In genomic region chr14:33364061-33364460, GRCm38 (mm10) we compare ENCODE assay signal across 24 mouse cellular contexts.
"Had no signal": no experiment of that assay in that cellular context is flagged by ENCODE, and none has a peak within 500 bp of the region (broad histone marks: within the 10 kb centered on the region; RNA-seq: fewer than 3 reads in every experiment).

No protein-coding gene starts in this region.

- H3K36me3 ChIP-seq: heart, embryonic 13.5 days; heart, embryonic 15.5 days; hindbrain, embryonic 10.5 days; hindbrain, embryonic 12.5 days; intestine, embryonic 15.5 days; limb, embryonic 10.5 days; limb, embryonic 12.5 days had no signal

- H3K27ac ChIP-seq: gastrocnemius, adult 2 months; heart, adult 2 months; heart, embryonic 13.5 days; heart, embryonic 15.5 days; hindbrain, embryonic 10.5 days; hindbrain, embryonic 12.5 days; hindbrain, embryonic 14.5 days; intestine, embryonic 15.5 days; layer of hippocampus, adult 2 months; left cerebral cortex, adult 2 months; limb, embryonic 10.5 days; limb, embryonic 12.5 days; liver, embryonic 12.5 days had no signal

- H3K27me3 ChIP-seq: hindbrain, embryonic 12.5 days; intestine, embryonic 15.5 days had no signal

- DNase-seq: gastrocnemius, adult 2 months; gastrocnemius, postnatal 10 days; gastrocnemius, postnatal 25 days; heart, postnatal 4 days; kidney, adult 18-20 months; kidney, adult 8-10 months; kidney, postnatal 10 days; kidney, postnatal 4 days; liver had no signal

- H3K4me2 ChIP-seq: heart, embryonic 15.5 days; hindbrain, embryonic 12.5 days; hindbrain, embryonic 14.5 days; intestine, embryonic 15.5 days; limb, embryonic 12.5 days had no signal

- H3K9ac ChIP-seq: heart, embryonic 13.5 days; heart, embryonic 15.5 days; hindbrain, embryonic 12.5 days; hindbrain, embryonic 14.5 days; intestine, embryonic 15.5 days; limb, embryonic 12.5 days; liver, embryonic 12.5 days had no signal

- H3K9me3 ChIP-seq: heart, embryonic 13.5 days; heart, embryonic 15.5 days; hindbrain, embryonic 10.5 days; hindbrain, embryonic 12.5 days; intestine, embryonic 15.5 days; limb, embryonic 10.5 days; limb, embryonic 12.5 days; liver, embryonic 12.5 days had no signal

- ATAC-seq: hindbrain, embryonic 16.5 days; inflammation-experienced regulatory T-cells, adult 6 months; intestine, embryonic 15.5 days; intestine, postnatal 0 days; liver, embryonic 12.5 days had no signal

- H3K4me3 ChIP-seq: gastrocnemius, adult 2 months; heart, adult 2 months; heart, embryonic 13.5 days; heart, embryonic 15.5 days; hindbrain, embryonic 10.5 days; hindbrain, embryonic 12.5 days; intestine, embryonic 15.5 days; layer of hippocampus, adult 2 months; left cerebral cortex, adult 2 months; limb, embryonic 10.5 days; limb, embryonic 12.5 days; liver, embryonic 12.5 days had no signal
